Comparison of ENCODE assay signal across 15 mouse cellular contexts in the genomic region with DNA sequence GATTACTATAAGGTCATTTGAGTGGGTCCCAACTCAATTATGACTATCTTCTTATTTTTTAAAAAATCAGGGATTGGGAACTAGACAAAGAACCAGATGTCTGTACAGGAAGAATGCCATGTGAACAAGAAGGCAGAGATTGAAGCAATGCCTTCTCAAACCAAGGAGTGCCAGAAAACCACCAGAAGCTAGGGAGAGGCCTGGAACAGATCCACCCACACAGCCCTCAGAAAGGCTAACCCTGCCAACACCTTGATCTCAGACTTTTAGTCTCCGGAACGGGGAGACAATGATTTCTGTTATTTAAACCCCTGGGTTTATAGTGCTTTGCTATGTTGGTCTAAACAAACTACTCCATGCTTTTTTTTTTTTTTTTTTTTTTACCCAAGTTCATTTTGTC.
A peak's percentile ranks its signal among the peaks of the same experiment; 100 is the strongest.
DNase-seq lines count a peak whose midpoint lies in the region.
"Had no signal": no experiment of that assay in that cellular context is flagged by ENCODE, and none has a peak within 500 bp of the region (broad histone marks: within the 10 kb centered on the region; RNA-seq: fewer than 3 reads in every experiment).

No protein-coding gene starts in this region.

- peak; percentile 68 to 69 for DNase-seq in cerebellum, postnatal 10 days
- DNase-seq in cerebellum, adult 11-12 months: no peak
- DNase-seq in cerebellum, postnatal 14 days: peak; percentile 54 to 72
- DNase-seq in cerebellum, adult 8-10 months: no peak
- peak; percentile 19 for DNase-seq in fibroblast of lung, adult 2 months (ENCODE audit: low read depth)
- no peak for DNase-seq in adrenal gland, postnatal 25 days
- DNase-seq: adrenal gland, adult 2 months; adrenal gland, adult 8-10 months; adrenal gland, postnatal 10 days; adrenal gland, postnatal 14 days; adrenal gland, postnatal 36 days; B cell, adult 2 months; cerebellum, adult 11 months; cerebellum, adult 18-20 months; cerebellum, adult 9-10 months had no signal

Comparison
In these comparisons a context has a peak if more than half of its experiments do, and no peak if none do; other contexts are left out.
1. DNase-seq: peak in cerebellum, postnatal 10 days (2 of 2), cerebellum, postnatal 14 days (2 of 2) and fibroblast of lung, adult 2 months (single experiment); none in cerebellum, adult 11-12 months (single experiment), cerebellum, adult 8-10 months (single experiment) and adrenal gland, postnatal 25 days (single experiment).